12 mouse cellular contexts compared by ENCODE assay signal in genomic region chr17:12041091-12041655, GRCm38 (mm10).
"Had no signal": no experiment of that assay in that cellular context is flagged by ENCODE, and none has a peak within 500 bp of the region (broad histone marks: within the 10 kb centered on the region; RNA-seq: fewer than 3 reads in every experiment).

No protein-coding gene starts in this region.

- DNase-seq: kidney, adult 2 months; layer of hippocampus, postnatal 36 days; liver, postnatal 0 days; lung, embryonic 14.5 days; thymus, postnatal 25 days had no signal

- H3K4me3 ChIP-seq: left cerebral cortex, adult 2 months; midbrain, embryonic 13.5 days had no signal

- H3K9ac ChIP-seq: liver, postnatal 0 days; lung, embryonic 14.5 days; midbrain, embryonic 13.5 days had no signal

- H3K27ac ChIP-seq: kidney, postnatal 0 days; left cerebral cortex, adult 2 months; macrophage; midbrain, embryonic 13.5 days had no signal

- H3K4me2 ChIP-seq: liver, embryonic 11.5 days; lung, embryonic 14.5 days; midbrain, embryonic 13.5 days had no signal

- H3K36me3 ChIP-seq: midbrain, embryonic 13.5 days had no signal

- ATAC-seq: intestine, postnatal 0 days; liver, postnatal 0 days; lung, postnatal 0 days; midbrain, embryonic 13.5 days had no signal

- H3K9me3 ChIP-seq: midbrain, embryonic 13.5 days had no signal
